Mouse (Mus musculus) thymus, postnatal 10 days (tissue): ENCODE results near the gene A2ml1.
"Not testable (repeated sequence)": the region's sequence is repeated elsewhere in the genome, so short reads cannot be mapped to it uniquely, and the experiment has no call there.

Source experiments
- DNase-seq, 2 experiments: peaks; one replicate each; pipeline ENCODE4 v3.0.0; 2021; ENCODE audit warnings: low spot score in 2 of 2

The A2ml1 gene

DNA sequence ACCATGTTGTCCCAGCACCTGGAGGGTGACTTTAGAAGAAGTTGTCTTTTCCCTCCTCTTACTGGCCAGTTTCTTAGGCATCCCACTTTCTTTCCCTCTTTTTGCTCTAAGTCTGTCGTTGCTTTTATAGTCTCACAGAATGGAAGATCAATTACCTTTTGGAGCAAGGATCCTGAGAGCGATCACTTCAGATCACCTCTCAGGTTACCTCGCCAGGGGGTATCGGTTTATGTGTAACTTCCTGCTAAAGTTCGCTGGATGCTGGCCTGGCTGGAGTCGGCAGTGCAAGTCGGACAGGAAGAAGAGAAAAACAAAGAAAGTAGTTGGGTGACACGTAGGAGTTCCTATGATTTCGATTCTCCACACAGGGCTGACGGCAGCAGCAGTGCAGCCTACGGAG, at the start of gene A2ml1:
TSS of gene A2ml1 (minus strand) at position 101 of the 400 bp plus-strand sequence.
- DNase-seq: no peak

DNA sequence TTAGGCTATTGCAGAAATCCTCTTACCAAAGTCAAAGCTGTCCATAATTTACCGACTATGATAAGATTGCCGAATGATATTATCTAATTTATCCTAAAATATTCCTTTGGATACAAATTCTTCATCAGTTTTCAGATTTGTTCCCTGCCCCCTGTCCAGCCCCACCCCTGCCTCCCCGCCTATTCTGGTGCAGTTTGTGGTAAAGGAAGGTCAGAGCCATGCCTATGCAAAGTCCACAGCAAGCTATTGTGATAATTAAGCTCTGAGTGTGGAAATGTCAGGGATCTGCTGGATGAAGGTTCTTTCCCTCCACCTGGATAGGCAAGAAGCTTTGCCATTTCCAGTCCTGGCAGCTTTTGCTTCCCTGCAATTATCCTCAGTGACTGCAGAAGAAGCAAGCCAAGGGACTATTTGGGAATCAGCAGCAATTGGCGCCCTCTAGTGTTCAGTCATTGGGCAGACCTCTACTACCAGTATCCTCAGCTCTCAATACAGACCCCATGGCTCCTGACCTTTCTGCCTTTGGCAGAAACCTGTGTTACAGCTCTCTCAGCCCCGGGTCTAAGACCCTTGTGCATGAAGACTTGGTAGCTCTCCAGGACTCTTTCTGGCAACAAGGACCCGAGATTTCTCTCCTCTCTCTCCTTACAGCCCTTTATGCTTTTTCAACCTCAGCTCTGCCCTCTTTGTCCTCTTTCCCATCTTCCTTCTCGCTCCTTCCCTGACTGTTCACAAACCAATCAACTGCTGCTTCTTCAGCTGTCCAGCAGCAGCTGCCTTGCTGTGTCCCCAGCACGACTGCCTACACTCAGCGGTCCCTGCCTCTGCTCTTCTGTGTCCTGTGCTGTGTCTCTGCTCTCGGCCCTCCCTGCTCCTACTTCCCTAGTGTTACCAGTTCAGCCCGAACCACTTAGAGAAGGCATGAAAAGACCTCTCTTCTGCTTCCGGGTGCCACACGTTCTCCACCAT, 48.6 kb upstream of the A2ml1 start:
- peak; percentile 5 to 22 for DNase-seq

GRCm38 (mm10) chr6:128625246-128625645, 43.8 kb upstream of the A2ml1 start:
- DNase-seq: not testable (repeated sequence)

DNA sequence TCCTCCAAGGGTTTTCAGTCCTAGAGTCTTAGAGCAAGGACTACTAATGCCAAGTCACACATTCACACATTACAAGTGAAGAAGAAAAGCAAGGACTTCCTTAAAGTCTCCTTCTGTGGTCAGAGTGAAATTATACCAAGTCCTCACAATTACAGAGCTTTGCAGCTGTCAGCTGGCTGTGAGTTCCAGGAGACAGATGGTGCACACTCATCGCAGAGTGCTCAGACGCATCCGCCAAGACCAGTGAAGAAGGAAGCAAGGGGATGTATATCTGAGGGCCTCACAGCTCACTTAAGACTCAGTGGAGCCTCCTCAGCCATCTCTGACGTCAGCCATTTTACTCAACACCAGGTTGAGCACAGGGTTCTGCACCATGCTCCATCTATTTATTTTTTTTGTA, 43.0 kb upstream of the A2ml1 start:
- DNase-seq: no peak

- DNase-seq: not testable (repeated sequence)
Observed at GRCm38 (mm10) chr6:128623433-128623832, 42.0 kb upstream of the A2ml1 start, which contains the start of gene Klrb1a. Klrb1a (minus strand) TSS chr6:128623533.

DNA sequence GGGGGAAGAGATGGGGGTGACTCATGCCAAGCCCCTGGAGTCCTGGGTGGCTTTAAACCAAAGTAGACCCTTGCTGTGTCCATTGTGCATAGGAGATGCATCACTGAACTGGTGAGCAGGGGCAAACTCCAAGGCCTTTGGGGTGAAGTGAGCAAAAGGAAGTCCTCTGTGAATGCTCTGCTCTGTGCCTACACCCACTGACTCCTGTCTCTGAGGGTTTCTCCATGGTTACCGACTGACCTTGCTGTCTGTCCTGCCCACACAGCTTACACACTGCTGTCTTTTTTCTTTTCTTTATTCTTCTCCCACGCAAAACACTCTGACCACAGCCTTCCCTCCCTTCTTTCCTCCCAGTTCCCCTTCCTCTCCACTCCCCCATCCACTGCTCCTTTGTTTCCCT, 41.3 kb upstream of the A2ml1 start:
- DNase-seq: no peak

DNA sequence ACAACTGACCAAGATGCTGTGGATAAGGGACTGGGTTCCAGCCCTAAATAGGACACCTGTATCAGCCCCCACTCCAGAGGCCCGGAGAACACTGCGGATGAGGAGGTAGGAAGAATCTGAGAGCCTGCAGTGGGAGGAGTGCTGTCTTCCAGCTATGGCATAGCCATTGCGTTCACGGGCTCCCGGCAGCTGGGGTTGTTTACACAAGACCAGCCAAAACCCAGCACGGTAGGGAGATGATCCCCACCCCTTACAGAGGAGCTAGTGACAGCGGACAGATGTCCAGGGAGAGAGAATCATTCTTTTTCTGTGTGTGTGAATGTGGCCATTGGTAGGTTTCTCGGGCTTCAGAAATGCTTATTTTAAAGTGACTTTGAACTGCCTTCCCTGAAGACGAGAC, 24.9 kb upstream of the A2ml1 start:
- DNase-seq: no peak

DNA sequence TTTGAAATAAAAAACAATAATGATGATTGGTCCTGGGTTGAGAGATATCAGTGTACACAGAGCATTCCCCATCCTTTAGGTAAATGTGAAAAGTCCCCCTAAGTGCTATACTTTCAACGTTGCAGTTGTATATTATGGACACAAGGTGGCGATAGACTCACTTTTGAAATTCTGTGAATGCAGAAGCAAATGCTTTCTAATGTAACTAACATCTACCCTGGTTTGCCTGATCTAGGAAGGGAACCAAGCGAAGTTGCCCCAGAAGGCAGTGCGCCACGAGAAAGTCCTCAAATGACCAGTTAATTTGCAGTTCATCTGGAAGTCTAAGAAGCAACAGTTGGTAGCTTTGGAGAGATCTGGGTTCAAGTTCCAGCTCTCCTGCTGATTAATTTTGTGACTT, 23.1 kb upstream of the A2ml1 start:
- no peak for DNase-seq

GRCm38 (mm10) chr6:128602463-128603201, 21.2 kb upstream of the A2ml1 start:
- DNase-seq: no peak

GRCm38 (mm10) chr6:128602026-128602425, 20.6 kb upstream of the A2ml1 start:
- no peak for DNase-seq

DNA sequence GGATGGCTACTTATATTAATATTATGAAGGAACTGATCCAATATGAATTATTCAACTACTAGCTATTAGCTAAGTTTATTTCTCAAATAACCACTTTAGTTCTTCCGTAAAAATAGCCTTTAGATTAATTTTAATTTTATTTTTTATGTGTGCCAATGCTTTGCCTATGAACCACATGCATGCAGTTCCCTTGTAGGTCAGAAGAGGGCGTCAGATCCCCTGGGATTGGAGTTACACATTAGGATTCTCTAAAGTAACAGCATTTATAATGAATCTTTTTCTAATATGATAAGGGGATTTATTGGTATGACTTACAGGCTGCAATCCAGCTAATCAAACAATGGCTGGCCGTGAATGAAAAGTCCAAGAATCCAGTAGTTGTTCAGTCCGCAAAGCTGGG, 18.1 kb upstream of the A2ml1 start:
- no peak for DNase-seq

- DNase-seq: no peak
Observed at GRCm38 (mm10) chr6:128598256-128599047, 17.0 kb upstream of the A2ml1 start.

GRCm38 (mm10) chr6:128597121-128597522, 15.7 kb upstream of the A2ml1 start:
- no peak for DNase-seq

DNA sequence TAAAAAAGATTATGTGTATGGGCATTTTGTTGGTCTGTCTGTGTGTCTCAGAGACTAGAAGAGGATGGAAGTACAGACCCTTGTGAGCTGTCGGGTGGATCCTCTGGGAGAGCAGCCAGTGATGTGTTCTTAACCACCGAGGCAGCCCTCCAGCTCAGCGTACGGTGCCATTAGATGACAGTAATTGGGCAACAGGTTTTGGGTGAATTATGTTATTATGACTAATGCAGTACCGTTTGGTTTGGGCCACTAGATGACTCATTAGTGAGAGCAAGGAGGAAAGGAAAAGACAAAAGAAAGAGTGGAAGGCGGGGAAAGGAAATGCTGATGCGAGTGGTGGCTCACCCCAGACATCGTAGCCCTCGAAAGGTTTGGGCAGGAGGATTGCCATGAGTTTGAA, 13.2 kb upstream of the A2ml1 start:
- DNase-seq: no peak

GRCm38 (mm10) chr6:128589426-128589825, 8.0 kb upstream of the A2ml1 start:
- DNase-seq: no peak

DNA sequence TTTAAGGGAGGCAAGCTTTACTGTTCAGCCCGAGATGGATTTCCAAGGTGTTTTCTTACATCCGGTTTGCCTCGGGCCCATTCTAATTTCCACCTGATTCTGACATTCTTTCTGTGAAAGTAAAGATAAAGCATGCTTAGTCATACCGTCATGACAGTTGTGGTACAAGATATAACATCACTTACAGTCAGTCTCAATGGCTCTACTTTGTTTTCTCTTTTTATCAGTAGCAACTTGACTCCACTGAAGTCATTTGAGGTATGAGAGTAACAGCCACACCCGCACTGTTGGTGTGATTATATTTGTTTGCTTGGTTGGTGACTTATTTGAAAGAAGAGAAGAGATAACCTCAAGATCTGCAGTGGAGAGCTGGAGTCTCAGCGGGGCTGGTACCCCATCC, 6.2 kb upstream of the A2ml1 start:
- DNase-seq: no peak

- no peak for DNase-seq
Observed at GRCm38 (mm10) chr6:128585642-128586245, 4.3 kb upstream of the A2ml1 start.

- no peak for DNase-seq
Observed at GRCm38 (mm10) chr6:128584070-128584660, 2.8 kb upstream of the A2ml1 start.

DNA sequence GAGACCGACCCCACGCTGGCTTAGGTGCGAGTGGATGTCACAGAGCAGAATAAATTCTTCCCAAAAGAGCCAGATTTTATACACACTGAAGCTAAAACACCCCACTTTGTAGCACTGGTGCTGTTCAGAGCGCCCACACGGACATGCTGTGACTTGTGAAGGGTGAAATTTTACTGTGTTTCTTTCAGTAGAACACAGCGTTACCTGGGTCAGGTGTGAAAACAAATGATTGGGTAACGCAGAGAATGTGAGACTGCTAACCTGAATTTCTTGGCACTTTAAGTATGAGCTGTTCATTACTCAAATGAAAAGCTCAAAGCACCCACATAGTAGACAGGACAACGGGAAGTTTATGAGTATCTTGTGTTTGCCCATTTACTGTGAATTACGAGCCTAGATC, 4.1 kb downstream of the A2ml1 start:
- DNase-seq: no peak

- no peak for DNase-seq
Observed at GRCm38 (mm10) chr6:128566589-128566988, 14.8 kb downstream of the A2ml1 start.

- no peak for DNase-seq
Observed at GRCm38 (mm10) chr6:128554049-128554448, 27.4 kb downstream of the A2ml1 start.
